Mouse (Mus musculus) spleen, adult 12 weeks (tissue): ENCODE results near the gene Crim1.

Experiments
- DNase-seq: peaks from one replicate; pipeline ENCODE4 v3.0.0; 2022; ENCODE audit warnings: low spot score

Gene Crim1

DNA sequence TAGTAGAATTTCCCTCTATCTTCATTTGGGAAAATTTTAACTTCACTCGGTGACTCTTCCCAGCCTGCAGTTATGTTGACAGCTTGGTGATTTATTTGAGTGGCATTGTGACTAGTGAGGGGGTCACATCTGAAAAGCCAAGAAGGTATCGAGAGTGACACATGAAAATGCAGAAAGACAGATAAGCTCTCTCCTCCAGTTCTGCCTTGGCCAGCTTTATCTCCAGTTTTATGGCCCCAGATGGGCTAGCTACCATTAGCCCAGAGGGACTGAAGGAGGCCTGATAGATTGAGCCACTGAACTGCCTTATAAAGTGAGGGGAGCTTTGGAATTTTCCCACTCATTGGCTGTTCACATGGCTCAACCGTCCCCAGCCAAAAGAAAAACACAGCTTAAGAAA, 128.2 kb downstream of the Crim1 start:
- no peak for DNase-seq

DNA sequence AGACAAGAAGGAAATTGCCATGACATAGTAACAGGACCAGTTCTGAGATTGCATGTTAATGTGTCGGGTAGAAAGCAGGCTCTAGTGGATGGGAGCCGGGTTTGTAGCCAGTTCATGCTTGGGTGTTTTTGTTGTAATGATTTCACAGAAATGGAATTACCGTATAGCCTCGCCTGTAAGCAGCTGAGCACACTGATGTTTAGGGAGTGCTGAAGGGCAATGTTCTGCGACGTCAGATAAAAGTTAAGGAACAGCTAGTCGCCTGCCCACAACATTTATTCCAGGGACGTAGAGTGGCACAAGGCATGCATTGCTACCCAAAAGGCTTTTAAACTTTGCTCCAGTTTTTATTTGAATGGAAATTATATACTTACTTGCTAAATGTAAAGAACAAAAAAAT, 131.4 kb downstream of the Crim1 start:
- DNase-seq, result no peak

DNA sequence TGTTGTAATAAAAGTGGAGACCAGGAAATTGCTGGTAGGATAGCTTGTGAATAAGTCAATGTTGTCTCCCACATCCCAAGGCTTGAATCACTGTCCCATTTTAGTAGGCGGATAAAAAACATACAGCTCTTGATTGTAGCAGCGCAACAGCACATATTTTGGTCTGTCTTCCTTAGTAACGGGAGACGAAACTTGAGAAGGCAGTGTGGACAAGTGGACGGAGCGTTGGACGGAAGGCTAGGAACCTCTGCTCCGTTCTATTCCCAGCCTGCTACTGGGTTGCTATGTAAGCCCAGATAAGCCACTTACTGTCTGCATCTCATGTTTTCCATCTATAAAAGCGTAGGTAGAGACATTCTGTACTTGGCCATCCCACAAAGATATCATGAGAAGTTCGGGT, 133.2 kb downstream of the Crim1 start:
- no peak for DNase-seq

DNA sequence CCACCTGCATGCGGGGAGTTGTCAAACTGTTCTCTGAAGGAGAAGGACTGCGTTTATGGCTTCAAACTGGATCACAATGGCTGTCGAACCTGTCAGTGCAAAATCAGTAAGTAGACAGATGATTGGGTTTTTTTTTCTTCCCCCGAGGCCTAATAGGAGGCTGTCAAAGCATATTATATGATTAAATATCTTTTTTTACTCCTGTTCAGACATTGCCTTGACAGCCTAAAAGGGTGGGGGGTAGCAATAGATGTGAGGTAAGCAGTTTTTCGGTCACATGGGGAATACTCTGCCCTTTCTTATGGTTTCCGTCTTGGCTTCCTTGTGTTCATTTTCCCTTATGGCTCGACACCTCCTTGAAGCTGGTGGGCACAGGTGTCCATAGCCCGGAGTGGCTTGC, 135.2 kb downstream of the Crim1 start:
- no peak for DNase-seq

DNA sequence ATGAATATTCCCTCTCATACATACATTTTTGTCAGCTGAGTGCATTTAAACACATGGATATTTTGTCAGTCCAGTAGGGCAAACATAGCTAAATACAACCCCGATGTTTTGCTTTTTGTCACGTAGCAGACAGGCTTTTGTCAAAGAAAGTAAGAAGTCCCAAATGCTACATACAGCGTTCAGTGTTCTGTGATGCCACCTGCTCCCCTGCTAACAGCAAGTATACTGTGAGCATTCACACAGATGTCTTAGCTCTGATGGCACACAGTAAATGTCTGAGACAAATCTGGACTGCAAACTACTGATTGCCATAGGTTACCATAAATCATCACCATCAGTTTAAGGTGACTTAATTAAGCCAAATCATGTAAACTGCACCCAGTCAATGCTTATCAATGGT, 143.6 kb downstream of the Crim1 start:
- no peak for DNase-seq

DNA sequence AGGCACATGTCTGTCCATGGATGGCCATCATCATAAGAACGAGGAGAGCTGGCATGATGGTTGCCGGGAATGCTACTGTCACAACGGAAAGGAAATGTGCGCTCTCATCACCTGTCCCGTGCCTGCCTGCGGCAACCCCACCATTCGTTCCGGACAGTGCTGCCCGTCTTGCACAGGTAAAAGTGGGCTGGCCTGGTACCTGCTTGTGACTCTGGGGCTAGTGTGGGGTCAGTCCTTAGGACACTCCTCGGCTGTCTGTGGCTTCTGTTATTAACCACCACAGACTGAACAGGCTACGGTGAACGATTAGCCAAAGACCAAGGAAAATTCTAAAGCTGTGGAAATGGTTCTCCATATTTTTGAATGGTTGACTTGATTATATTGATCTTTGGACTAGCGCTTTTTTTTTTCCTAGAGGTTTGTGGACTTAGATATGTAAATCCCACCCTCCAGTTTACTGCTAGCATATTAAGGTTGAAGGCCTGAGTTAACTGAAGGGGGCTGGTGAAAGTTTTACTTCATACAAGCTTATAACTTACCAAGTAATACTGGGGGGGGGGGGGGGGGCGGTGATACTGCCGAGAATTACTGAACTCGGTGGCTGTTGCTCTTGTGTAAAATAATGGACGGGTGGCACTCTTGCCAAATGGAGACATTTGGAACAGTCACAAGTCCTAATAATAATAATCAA, 147.2 kb downstream of the Crim1 start:
- no peak for DNase-seq

DNA sequence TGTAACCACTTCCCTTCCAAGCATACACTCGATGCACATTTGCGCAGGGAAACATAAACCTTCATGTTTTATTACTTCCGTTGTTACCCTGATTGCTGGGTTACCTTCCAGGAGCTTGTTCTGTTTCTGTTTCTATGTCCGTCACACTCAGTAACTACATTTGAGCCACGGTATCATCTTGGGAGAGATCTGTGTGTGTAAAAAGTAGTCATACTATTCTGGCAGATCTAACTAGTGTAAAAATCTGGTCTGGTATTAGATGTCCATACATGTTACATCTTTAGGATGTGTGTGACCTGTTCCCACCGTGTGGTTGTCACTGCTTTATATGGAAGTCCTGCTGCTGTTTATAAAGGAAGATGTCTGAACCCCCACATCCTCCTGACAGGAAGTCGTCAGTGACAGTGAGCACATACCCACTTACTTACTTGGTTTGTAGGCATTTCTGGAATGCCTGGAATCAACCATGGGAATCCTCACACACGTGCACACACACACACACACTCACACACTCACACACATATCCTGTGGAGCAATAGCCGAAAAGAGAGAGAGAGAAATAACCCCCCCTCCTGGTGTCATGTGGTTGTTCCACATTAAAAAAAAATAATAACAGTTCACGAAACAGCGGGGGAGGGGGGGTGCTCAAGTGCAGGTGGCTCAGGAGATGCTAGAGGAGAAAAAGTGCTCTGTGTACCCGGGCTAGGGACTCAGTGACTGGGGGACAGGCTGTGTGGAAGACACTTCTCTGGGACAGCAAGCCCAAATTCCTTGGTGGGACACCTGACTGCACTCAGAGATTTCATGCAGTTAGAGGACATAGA, 151.8 kb downstream of the Crim1 start:
- no peak for DNase-seq

DNA sequence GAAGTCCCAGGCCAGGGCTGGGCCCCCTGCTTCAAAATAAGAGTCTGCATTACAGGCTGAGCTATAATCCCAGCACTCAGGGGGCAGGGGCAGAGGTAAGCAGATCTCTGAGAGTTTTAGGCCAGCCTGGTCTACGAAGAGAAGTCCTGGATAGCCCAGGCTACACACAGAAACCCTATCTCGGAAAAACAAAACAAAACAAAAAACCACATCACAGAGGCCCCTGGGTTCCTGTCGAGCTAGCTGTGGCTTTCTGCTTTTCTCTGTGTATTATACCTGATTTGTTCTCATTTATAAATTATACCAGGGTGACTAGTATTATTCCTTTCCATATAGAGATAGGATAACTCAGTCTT, 152.4 kb downstream of the Crim1 start:
- DNase-seq, result no peak

DNA sequence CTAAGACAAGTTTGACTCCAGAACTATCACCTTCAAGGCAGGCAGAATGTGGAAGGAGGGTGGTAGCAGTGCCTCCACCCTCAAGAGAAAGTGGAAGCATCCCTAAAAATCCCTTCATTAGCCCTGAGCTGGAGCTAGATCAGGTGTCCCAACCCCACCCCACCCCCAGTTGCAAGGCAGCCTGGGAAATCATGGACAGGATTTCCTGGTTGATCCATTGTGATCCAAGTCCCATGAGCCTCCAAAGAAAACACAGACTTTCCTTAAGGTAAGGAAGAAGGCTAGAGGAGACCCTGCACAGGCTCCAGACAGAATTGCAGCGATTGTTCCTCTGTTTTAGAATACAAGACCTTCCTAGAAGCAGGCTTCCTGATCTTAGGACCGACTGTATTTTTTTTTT, 154.4 kb downstream of the Crim1 start:
- no peak for DNase-seq

DNA sequence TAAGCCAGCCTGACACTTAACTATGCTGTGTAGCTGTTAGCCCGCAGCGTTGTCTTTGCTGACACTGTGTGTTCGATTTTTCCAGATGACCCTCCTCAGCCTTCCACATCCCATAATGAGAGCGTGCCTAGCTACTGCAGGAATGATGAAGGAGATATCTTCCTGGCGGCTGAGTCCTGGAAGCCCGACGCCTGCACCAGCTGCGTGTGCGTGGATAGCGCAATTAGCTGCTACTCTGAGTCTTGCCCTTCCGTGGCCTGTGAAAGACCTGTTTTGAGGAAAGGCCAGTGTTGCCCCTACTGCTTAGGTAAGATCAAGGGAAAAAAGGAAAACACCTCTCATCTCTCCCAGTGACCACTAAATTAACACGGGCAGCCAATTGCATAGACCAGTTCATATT, 154.8 kb downstream of the Crim1 start:
- no peak for DNase-seq

DNA sequence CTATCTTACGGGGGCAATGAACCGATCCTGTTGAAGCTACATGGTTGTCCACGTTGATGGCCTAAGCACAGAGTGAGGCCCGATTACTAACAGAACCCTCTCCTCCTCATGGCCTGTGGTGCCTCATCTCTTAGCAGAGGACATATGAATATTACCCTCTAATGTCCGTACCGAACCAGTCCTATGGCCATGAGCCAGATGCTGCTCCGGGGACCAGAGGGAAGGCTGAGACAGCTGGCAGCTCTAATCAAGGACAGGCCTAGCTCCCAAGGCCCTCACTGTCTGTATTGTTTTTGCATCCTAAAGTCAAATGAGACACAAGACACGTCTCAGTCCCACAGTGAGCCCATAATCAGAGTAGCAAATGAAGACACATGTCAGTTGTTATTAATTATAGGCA, 155.6 kb downstream of the Crim1 start:
- no peak for DNase-seq

DNA sequence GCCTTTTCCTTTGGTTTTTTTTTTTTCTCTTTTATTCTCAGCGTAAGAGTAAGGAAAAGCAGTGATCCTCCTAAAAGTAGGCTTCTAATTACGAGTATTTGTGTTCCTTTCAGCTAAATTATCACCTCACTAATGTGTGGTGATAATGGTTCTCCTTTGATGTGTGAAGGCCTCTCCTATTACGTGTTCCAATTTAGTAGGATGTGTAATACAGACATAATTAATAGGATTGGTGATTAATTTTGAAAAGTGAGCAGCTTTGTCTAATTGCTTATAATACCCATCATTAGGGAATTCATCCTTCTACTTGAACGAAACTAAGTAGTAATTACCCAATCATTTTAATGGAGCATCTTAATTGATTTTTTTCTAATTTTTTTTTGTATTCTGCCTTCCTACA, 157.7 kb downstream of the Crim1 start:
- DNase-seq, result no peak

DNA sequence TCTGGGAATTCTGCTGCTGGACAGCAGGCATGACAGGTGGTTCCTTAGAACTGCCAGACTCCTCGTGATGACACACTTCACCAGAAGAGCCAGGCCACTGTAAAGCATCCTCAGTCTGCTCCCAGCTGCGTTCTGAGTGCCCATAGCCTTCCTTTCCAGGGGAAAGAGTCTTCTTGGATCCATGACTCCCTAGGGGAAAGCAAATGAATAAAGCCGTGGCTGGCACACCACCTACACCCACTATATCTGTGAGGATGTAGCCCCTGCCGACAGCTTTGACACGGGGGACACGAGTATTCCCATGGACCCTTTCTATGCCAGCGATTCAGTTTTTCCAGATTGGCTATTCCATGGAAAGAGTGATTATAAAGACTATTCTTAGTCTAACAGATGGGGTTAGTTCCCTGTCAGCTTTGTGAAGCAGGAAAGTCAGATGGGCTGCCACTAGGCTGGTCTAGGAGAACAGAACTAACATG, 158.2 kb downstream of the Crim1 start:
- no peak for DNase-seq

DNA sequence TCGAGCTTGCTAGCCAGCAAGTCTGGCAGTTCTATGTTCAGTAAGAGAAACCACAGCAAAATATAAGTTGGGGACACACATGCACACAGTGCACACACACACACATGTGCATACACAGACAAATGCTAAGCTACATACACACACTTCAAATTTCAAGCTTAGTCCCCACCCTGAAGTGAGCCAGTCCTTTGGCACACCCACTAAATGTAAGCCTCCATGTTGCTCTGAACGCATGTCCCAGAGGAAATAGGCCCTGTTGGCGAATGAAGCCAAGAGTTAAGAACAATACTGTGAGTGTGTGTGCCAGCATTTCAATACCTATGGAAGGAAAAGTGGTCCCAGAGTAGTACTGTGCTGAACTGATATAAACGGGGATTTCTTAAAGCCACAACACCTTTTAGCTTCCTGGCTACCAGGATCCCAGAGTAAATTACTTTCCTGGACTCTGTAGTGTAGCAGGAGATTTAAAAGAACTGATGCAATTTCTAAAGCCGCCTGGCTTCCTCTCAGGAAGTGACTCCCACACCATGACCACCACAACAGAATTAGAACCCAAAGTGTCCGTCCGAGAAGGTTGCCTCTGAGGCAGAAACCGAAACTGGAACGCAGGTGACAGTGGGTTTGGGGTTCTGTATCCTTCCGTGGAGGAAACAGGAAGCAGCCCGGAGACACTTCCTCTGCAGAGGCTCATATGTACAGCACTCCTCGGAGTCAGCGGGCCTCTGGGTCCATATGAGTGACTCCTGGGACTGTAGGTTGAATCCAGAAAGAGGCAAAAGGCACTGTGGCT, 162.1 kb downstream of the Crim1 start:
- DNase-seq, result peak; percentile 30

DNA sequence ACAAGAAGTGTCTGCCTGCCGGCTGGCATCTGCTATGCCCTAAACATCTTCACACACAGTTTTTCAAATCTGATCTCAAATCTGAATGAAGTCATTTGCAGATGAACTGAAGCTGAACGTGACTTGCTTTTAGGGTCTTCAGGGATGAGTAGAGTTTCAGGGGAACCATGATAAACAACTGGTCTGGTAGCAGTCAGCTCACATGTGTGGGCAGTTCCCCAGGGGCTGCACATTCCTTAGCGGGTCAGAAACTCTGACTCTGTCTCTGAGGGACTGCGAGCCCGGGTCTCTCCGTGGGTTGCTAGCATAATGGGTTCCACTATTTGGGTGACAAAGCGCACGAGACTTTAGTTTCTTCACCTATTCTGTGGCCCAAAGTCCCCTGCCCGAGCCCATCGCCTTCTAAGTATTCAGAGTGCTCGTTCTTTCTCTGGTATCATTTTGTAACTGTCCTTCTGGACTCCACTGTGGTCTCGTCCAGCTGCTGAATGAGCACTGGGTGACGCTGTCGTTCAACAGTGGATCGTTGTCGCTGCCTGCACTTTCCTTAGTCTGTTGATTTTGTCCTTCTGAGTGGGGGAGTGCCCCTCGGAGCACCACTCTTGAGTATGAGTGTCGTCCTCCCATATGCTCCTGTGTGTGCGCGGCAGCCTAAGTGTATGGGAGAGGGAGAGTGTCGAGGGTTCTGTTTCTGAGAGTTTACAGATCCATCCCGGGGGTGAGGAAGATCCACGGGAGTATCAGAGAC, 164.7 kb downstream of the Crim1 start:
- no peak for DNase-seq

DNA sequence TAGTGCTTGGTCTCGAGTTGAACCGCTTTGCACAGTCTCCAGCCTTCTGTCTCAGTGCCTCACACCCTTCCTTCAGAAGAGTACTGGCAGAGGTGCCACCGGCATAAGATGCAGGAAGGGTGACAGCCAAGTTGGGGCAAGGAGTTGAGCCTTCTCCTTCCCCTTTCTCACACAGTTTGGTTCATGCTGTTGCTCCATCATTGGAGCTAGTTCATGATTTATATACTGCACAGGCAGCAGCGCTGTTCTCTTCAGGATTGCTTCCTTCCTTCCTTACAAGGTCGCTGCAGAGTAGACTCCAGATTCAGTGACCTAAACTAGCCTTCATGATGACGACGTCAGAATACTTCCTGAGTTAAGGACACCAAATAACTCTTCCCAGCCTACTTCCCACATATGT, 166.0 kb downstream of the Crim1 start:
- DNase-seq, result no peak

DNA sequence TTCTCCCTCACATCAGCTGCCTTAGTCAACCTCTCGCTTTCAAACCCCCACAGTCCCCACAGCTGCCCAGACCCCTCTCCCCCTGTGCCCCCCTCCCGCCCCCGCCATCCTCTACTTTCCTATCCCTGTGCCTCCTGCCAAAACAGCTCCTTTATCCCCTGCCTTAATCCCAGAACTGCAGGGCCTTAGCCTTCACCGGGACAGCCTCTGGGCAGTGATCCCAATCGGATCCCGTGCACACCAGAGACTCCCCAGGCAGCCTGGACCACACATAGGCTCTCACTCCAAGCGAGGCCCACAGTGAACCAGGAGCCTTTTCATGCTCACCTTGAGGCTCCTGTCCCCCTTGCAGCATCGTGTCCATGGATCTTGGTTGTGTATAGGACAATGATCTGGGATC, 168.4 kb downstream of the Crim1 start:
- DNase-seq, result no peak

DNA sequence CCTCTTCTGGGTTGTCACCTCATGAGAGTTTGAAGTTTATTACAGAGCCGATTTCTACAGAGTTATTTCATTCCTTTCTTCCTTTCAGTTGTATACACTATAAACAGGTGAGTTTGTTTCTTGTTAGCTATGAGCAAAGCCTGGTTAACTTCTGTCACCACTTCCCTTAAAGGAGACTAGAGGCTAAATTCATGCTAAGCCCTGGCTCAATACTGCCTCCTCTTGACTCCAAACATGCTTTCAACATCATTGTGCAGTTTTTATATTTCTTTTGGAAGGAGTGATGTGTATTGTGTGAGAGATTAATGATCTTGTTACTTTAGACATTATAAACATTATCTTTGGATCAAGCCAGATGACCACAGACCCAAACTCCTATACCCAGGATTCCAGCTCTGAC, 170.4 kb downstream of the Crim1 start:
- DNase-seq, result no peak

DNA sequence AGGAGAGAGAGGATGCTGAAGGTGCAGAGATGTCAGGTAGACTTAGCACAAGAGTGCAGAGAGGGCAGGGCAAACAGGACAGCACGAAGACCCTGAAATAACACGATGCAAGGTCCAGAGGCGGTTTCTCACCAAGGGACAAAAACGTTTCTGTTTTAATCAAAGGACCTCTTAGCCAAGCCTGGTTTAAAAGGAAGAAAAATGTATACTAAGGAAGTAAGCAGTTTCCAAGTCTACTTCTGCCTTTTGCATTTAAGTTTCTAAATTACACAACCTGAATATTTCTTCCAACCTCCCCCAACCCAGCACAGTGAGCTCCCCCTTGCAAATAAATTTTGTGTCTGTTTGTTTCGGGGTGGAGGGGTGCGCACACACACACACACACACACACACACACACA, 173.1 kb downstream of the Crim1 start:
- no peak for DNase-seq

DNA sequence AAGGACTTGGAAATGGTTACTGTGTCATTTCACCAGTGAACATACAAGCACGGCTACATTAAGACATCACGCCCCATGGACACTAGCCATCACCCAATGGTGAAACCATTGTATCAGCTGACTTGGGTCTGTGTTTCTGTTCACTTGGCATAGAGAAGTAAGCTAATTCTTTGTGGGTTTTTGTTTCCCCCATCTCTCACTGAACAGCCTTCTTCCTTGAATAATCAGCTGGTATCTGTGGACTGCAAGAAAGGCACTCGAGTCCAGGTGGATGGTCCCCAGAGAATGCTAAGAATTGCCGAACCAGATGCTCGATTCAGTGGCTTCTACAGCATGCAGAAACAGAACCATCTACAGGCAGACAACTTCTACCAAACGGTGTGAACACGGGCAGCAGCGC, 173.8 kb downstream of the Crim1 start:
- no peak for DNase-seq

DNA sequence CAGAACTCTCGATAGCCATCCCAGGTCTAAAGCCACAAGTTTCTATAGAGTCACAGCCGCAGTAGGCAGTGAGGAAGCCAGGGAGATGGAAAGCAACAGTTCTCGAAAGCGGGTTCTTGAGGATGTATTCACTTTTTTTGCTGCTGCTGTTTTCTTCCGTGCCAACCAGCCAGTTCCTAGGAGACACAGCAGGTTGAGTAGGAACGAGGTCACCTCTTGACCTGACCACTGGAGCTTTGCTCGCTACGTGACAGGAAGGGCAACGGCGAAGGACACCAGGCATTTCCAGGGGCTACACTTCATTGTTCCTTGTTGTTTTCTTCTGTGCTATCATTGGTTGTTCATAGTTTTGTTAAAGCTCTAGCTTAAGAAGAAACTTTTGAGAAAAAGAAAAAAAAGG, 174.7 kb downstream of the Crim1 start:
- DNase-seq, result no peak

DNA sequence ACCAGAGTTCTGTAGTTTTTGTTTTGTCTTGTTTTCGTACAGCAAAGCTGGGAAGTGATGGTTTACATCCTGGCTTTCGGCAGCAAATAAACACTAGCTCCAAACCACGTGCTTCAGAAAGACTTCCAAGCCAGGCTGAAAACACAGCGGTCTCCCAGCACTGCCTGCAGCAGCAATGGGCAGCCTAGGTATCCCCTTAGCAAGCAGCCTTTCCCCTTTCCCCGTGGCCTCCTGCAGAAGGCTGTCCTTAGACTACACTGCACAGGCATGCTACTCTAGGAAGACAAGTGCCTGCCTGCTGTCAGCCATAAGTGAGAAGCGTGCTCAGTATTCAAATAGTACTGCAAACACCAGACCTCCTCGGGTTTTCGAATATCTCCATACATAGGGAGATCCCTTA, 176.5 kb downstream of the Crim1 start:
- no peak for DNase-seq
